Mouse (Mus musculus): ENCODE measurements around the gene Fbxl17.

DNA sequence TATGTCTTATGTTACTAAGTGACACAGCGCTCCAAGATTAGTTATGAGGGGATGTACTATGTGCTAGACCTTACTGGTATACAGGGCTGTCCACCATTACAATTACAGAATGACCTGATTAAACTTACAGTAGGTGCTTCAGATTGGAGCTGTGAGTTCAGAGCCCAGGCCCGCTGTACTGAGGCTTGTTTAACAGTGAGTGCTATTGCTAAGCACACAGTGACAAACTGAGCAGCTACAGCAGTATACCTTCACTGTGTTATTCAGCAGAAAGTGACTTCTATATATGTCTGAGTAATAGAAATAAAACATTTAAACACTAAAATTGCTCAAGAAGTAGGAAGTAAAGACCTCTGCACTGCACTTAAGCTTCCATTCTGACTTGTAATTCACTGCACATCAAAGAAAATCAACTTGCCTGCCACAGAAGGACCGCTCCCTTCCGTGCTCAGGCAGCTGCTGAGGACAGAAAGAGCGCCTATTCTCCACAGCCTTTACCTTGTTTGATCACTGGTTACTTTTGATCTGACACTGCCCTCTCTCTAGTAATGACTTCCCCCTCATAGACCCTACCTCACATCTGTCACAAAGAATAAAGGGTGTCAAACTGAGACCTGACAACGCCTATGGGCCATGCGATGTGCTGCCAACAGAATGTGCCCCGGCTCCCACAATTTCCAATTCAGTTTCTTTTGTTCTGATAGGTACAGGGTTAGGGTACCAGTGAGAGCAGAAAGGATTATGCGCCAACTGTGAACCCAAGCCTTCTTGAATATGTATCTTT is 39.9 kb downstream of the Fbxl17 start:
- TF ChIP-seq E2F4 (IDR thresholded peaks at IDR 0.05; ENCODE audit: insufficient read depth) (no peak), TCF12 (IDR thresholded peaks at IDR 0.05; ENCODE audit: insufficient read depth, poor library complexity, severe bottlenecking) (no peak)

Measured in myocyte (in vitro differentiated cells).